Mouse (Mus musculus) right cerebral cortex, postnatal 4 days (tissue): ENCODE results near the gene Man1a.
A peak's percentile ranks its signal among the peaks of the same experiment; 100 is the strongest.

Experiments used
- DNase-seq: peaks from one replicate; pipeline ENCODE4 v3.0.0-alpha.2; 2022

Gene Man1a

GRCm38 (mm10) chr10:53913546-53914312 lies 162.7 kb downstream of the Man1a start:
- no peak for DNase-seq

- DNase-seq = no peak
Measured at GRCm38 (mm10) chr10:53889512-53889911, 186.9 kb downstream of the Man1a start.

GRCm38 (mm10) chr10:53888382-53889110 lies 187.9 kb downstream of the Man1a start:
- no peak for DNase-seq

- DNase-seq = no peak
Measured at GRCm38 (mm10) chr10:53886475-53886874, 189.9 kb downstream of the Man1a start.

- no peak for DNase-seq
Measured at GRCm38 (mm10) chr10:53881310-53881709, 195.1 kb downstream of the Man1a start.

GRCm38 (mm10) chr10:53875896-53876295 lies 200.5 kb downstream of the Man1a start:
- no peak for DNase-seq

- no peak for DNase-seq
Measured at GRCm38 (mm10) chr10:53874191-53874590, 202.2 kb downstream of the Man1a start.

GRCm38 (mm10) chr10:53863486-53864357 lies 212.7 kb downstream of the Man1a start:
- peak; percentile 59 for DNase-seq

- no peak for DNase-seq
Measured at GRCm38 (mm10) chr10:53859879-53860278, 216.5 kb downstream of the Man1a start.

GRCm38 (mm10) chr10:53859224-53859623 lies 217.2 kb downstream of the Man1a start:
- DNase-seq = no peak
